Mouse (Mus musculus) G1E (cell line): ENCODE data around the gene Rnf126.

Experiments used
- CTCF ChIP-seq: IDR thresholded peaks from 2 replicates; pipeline ENCODE4 v1.5.1; 2012; ENCODE audit warnings: low read depth, low read length, inconsistent platforms, mixed read lengths
- GATA1 ChIP-seq: IDR thresholded peaks from 2 replicates; pipeline ENCODE4 v1.6.1; 2012; ENCODE audit warnings: borderline replicate concordance, low read length, inconsistent platforms, mixed read lengths
- GATA2 ChIP-seq: IDR thresholded peaks from 2 replicates; pipeline ENCODE4 v1.6.1; 2012; ENCODE audit warnings: low read depth, low read length, inconsistent platforms, borderline replicate concordance
- POLR2AphosphoS5 ChIP-seq: IDR thresholded peaks from 2 replicates; pipeline ENCODE4 v1.6.1; 2012; ENCODE audit warnings: low read depth, low read length, inconsistent platforms; ENCODE audit not compliant: insufficient replicate concordance
- TAL1 ChIP-seq: conservative IDR thresholded peaks from 2 replicates; pipeline ENCODE4 v1.6.1; 2012; ENCODE audit warnings: low read depth, low read length, inconsistent platforms, mixed read lengths

DNA sequence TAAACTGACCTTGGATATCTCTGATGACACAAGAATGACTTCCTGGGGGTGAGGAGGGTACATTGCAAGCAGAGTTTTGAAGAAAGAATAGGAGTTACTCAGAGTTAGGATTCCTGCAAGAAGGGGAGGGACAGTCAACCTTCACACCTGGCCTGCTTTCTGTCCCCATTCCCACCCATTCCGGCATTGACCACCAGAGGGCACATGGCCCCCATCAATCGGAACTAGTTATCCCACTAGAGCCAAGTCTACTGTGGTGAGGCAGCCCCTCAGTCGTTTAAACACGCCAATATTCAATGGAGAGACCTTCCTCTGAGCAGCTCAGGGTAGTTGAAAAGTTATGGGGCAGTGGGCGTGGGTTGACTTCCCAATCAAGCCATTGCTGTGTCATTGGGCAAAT lies 1.6 kb upstream of the Rnf126 start:
- TF ChIP-seq CTCF (peak; percentile 93), TAL1 (no peak), POLR2AphosphoS5 (no peak), GATA1 (no peak), GATA2 (no peak)
